Mouse (Mus musculus) frontal cortex, adult (tissue): ENCODE data around the gene Gm21775.
"Not testable (repeated sequence)": the region's sequence is repeated elsewhere in the genome, so short reads cannot be mapped to it uniquely, and the experiment has no call there.

Experiments used
- ATAC-seq: cut with Nextera tagmentation; 2 replicates; pipeline ENCODE4 v1.9.2; 2017; ENCODE audit warnings: mild to moderate bottlenecking, moderate library complexity, mixed read lengths; ENCODE audit not compliant: low TSS enrichment

The Gm21775 gene

DNA sequence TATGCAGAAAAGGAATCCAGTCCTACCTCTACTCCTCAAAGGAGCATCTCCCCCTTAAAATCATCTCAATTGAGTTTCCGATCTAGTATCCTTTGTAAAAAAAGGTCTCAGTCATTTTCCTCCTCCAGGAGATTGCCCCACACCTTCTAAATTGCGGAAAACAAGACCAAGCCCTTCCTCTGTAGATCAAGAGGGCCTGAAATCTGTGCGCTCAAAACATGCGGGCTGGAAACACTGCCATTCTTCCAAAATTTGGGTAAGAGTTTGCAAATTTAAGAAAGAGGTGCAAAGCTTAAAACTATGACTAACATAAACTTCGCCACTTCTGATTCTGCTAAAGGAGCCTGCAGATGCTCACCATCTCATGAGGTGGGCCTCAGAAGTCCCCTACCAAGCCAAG, at the start of gene Gm21775:
Gene Gm21775 (plus strand): TSS at position 301 of the 400 bp plus-strand sequence.
- not testable (repeated sequence) for ATAC-seq

DNA sequence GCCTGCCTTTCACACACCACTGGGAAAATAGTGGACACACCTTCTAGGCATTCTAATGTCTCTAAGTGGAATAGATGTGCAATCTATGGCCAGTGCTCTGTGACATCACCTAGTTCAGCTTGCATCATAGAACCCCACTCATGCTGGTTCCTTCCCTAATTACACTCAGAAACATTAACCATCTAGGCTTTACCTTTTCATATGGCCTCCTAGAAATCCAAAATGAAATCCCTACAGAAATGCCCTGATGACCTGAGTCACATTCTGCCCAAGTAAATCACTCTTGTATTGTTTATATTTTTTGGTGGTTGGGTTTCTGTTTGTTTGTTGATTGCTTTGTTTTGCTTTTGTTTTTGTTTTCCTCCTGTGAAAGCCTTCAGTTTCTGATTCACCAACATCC, 17.3 kb upstream of the Gm21775 start, which contains the start of gene Gm20737:
Gene Gm20737 (minus strand): TSS at position 101 of the 400 bp plus-strand sequence.
- not testable (repeated sequence) for ATAC-seq
